Mouse (Mus musculus): ENCODE data around the gene Gm28047. TPM values are rescaled to one million over a fixed set of nuclear protein-coding genes. Genes with fewer than 3 reads are reported as not detected.

The Gm28047 gene
- polyA plus RNA-seq, 1 experiment from 2014 or later: not detected

DNA sequence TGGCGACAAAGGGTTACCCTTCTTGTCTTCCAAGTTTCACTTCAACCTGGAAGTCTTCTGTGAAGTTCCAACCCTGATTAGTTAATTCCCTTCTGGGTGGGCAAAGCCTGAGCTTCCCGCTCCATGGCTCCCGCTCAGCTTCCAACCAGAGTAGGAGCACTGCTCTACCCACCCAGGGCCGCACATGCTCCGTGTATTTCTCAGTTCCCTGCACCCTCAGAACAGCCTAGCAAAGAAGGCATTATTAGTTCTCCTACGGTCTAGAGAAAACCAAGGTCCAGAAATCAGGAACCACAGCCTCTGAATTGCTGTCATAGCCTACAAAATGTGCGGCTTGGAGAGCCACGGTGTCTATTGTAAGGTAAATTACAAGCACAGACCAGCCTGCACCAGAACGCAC is 114.8 kb downstream of the Gm28047 start:
- peaks cover 14 to 23% of the 10 kb centered on the region in 2 experiments for H3K4me1 ChIP-seq (ENCODE audit: control insufficient read depth in 2 of 2, insufficient read depth in 2 of 2, low read length in 2 of 2)
- H3K9ac ChIP-seq (ENCODE audit: low read length): peak overlapping the region; percentile 72
- no peaks in the 10 kb centered on the region for H3K27me3 ChIP-seq (ENCODE audit: control insufficient read depth, insufficient read depth, low read length)
- WGBS: 4% methylated on average over 9 of the region's 9 CpGs
- H3K27ac ChIP-seq (replicated peaks in 1 of 2; ENCODE audit: control insufficient read depth in 1 of 2, insufficient read depth in 1 of 2, low read depth in 2 of 2, low read length in 2 of 2): peak overlapping the region; percentile 73 to 75
- peak; percentile 54; the same call in 1 of the 2 replicates for ATAC-seq (ENCODE audit: insufficient number of reproducible peaks, insufficient read depth, low FRiP score, low read depth)
- peak overlapping the region; percentile 55 to 74 for H3K4me3 ChIP-seq (ENCODE audit: control insufficient read depth in 1 of 2, insufficient read depth in 1 of 2, low read depth in 1 of 2, low read length in 2 of 2)
- peak overlapping the region; percentile 82 for H3K4me2 ChIP-seq (ENCODE audit: low read length)
- peaks cover 5% of the 10 kb centered on the region for H3K36me3 ChIP-seq (ENCODE audit: control insufficient read depth, insufficient read depth, low read length)
- no peaks in the 10 kb centered on the region for H3K9me3 ChIP-seq (ENCODE audit: control insufficient read depth, low read length)

DNA sequence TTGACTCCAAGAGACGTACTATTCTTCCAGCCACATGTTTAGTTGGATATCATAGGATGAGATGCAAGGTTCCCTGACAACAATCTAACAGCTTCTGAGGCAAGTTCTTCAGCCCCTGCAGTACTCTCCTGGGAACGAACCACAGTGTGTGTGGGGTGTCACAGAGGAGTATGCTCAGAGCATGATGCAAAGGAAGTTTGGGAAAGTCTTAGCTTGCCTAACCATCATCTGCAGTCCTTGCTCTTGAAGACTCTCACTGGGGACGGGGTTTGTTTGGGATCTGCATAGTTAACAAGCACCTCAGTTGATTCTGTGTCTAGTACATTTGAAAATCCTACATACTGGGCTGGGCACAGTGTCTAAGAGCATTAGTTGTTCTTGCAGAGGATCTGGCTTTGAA is 116.5 kb downstream of the Gm28047 start:
- no peaks in the 10 kb centered on the region for H3K9me3 ChIP-seq (ENCODE audit: control insufficient read depth, low read length)
- H3K4me3 ChIP-seq (ENCODE audit: control insufficient read depth in 1 of 2, insufficient read depth in 1 of 2, low read depth in 1 of 2, low read length in 2 of 2): no peak overlapping the region
- ATAC-seq (ENCODE audit: insufficient number of reproducible peaks, insufficient read depth, low FRiP score, low read depth): no peak
- no peak overlapping the region for H3K4me2 ChIP-seq (ENCODE audit: low read length)
- H3K27me3 ChIP-seq (ENCODE audit: control insufficient read depth, insufficient read depth, low read length): no peaks in the 10 kb centered on the region
- H3K4me1 ChIP-seq (ENCODE audit: control insufficient read depth in 2 of 2, insufficient read depth in 2 of 2, low read length in 2 of 2): peaks cover 14 to 24% of the 10 kb centered on the region in 2 experiments
- H3K27ac ChIP-seq (replicated peaks in 1 of 2; ENCODE audit: control insufficient read depth in 1 of 2, insufficient read depth in 1 of 2, low read depth in 2 of 2, low read length in 2 of 2): no peak overlapping the region
- no peak overlapping the region for H3K9ac ChIP-seq (ENCODE audit: low read length)
- peaks cover 22% of the 10 kb centered on the region for H3K36me3 ChIP-seq (ENCODE audit: control insufficient read depth, insufficient read depth, low read length)
- WGBS: 83% methylated on average over 3 of the region's 3 CpGs

DNA sequence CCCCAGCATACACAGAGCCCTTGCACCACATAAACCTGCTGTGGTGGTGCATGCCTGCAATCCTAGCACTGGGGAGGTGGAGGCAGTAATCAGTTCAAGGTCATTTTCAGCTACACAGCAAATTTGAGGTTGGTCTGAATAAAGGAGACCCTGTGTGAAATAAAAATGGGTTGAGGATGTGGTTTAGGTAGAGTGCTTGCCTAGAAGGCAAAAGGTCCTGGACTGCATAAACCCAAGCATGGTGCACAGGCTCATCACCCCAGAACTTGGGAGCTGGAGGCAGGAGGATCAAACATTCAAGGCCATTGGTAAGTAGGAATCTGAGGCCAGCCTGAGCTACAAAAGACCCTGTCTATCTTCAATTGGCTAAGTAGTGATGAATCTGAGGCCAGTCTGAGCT is 117.3 kb downstream of the Gm28047 start:
- peaks cover 30% of the 10 kb centered on the region for H3K36me3 ChIP-seq (ENCODE audit: control insufficient read depth, insufficient read depth, low read length)

DNA sequence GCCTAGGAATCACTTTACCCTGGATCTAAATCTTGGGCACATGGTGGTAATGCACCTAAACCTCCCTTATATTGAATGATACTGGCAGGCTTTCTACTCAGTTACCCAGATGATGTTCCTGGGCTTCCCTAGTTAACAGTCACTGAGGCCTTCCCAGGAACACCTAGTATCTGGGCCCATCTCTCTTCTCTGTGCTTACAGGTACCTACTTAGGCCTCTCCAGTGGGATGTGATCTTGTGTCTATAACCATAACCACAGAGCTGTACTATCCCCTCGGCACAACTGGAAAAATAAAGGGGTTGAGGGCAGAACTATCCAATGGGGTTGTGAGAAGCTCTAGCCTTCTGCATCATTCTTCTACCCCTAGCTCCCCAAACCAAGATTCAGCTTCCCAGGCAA is 118.0 kb downstream of the Gm28047 start:
- Histone ChIP-seq H3K9me3 (ENCODE audit: control insufficient read depth, low read length) (no peaks in the 10 kb centered on the region), H3K4me3 (ENCODE audit: control insufficient read depth in 1 of 2, insufficient read depth in 1 of 2, low read depth in 1 of 2, low read length in 2 of 2) (no peak overlapping the region), H3K36me3 (ENCODE audit: control insufficient read depth, insufficient read depth, low read length) (peaks cover 37% of the 10 kb centered on the region), H3K4me1 (ENCODE audit: control insufficient read depth in 2 of 2, insufficient read depth in 2 of 2, low read length in 2 of 2) (peaks cover 14 to 24% of the 10 kb centered on the region in 2 experiments), H3K27ac (replicated peaks in 1 of 2; ENCODE audit: control insufficient read depth in 1 of 2, insufficient read depth in 1 of 2, low read depth in 2 of 2, low read length in 2 of 2) (no peak overlapping the region), H3K9ac (ENCODE audit: low read length) (no peak overlapping the region), H3K27me3 (ENCODE audit: control insufficient read depth, insufficient read depth, low read length) (no peaks in the 10 kb centered on the region), H3K4me2 (ENCODE audit: low read length) (no peak overlapping the region)
- ATAC-seq (ENCODE audit: insufficient number of reproducible peaks, insufficient read depth, low FRiP score, low read depth): no peak
- WGBS: 90% methylated on average over 1 of the region's 1 CpGs

More for the DNA sequence above, 117.3 kb downstream of the Gm28047 start:
- Histone ChIP-seq H3K4me2 (ENCODE audit: low read length) (no peak overlapping the region), H3K4me3 (ENCODE audit: control insufficient read depth in 1 of 2, insufficient read depth in 1 of 2, low read depth in 1 of 2, low read length in 2 of 2) (no peak overlapping the region), H3K9ac (ENCODE audit: low read length) (no peak overlapping the region), H3K4me1 (ENCODE audit: control insufficient read depth in 2 of 2, insufficient read depth in 2 of 2, low read length in 2 of 2) (peaks cover 14 to 24% of the 10 kb centered on the region in 2 experiments), H3K27me3 (ENCODE audit: control insufficient read depth, insufficient read depth, low read length) (no peaks in the 10 kb centered on the region), H3K9me3 (ENCODE audit: control insufficient read depth, low read length) (no peaks in the 10 kb centered on the region), H3K27ac (replicated peaks in 1 of 2; ENCODE audit: control insufficient read depth in 1 of 2, insufficient read depth in 1 of 2, low read depth in 2 of 2, low read length in 2 of 2) (no peak overlapping the region)
- ATAC-seq (ENCODE audit: insufficient number of reproducible peaks, insufficient read depth, low FRiP score, low read depth): no peak

DNA sequence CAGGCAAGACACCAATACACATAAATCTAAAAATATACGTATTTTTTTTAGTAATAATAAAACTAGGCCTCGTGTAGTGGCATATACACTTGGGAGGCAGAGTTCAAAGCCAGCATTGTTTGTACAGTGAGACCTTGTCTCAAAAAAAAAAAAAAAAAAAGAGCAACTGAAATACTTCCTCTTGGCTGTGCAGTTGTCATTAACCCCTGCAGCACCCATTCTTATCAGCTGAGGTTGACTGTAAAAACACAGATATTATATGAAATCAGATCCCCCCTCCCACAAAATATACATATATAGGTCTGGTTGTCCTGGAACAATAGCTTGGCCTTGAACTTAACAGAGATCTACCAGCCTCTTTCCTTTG is 118.4 kb downstream of the Gm28047 start:
- peaks cover 41% of the 10 kb centered on the region for H3K36me3 ChIP-seq (ENCODE audit: control insufficient read depth, insufficient read depth, low read length)
- no peaks in the 10 kb centered on the region for H3K27me3 ChIP-seq (ENCODE audit: control insufficient read depth, insufficient read depth, low read length)
- H3K4me2 ChIP-seq (ENCODE audit: low read length): no peak overlapping the region
- no peak overlapping the region for H3K27ac ChIP-seq (replicated peaks in 1 of 2; ENCODE audit: control insufficient read depth in 1 of 2, insufficient read depth in 1 of 2, low read depth in 2 of 2, low read length in 2 of 2)
- H3K9ac ChIP-seq (ENCODE audit: low read length): no peak overlapping the region
- WGBS: 52% methylated on average over 2 of the region's 2 CpGs
- peaks cover 13 to 20% of the 10 kb centered on the region in 2 experiments for H3K4me1 ChIP-seq (ENCODE audit: control insufficient read depth in 2 of 2, insufficient read depth in 2 of 2, low read length in 2 of 2)
- H3K9me3 ChIP-seq (ENCODE audit: control insufficient read depth, low read length): no peaks in the 10 kb centered on the region
- no peak for ATAC-seq (ENCODE audit: insufficient number of reproducible peaks, insufficient read depth, low FRiP score, low read depth)
- H3K4me3 ChIP-seq (ENCODE audit: control insufficient read depth in 1 of 2, insufficient read depth in 1 of 2, low read depth in 1 of 2, low read length in 2 of 2): no peak overlapping the region

DNA sequence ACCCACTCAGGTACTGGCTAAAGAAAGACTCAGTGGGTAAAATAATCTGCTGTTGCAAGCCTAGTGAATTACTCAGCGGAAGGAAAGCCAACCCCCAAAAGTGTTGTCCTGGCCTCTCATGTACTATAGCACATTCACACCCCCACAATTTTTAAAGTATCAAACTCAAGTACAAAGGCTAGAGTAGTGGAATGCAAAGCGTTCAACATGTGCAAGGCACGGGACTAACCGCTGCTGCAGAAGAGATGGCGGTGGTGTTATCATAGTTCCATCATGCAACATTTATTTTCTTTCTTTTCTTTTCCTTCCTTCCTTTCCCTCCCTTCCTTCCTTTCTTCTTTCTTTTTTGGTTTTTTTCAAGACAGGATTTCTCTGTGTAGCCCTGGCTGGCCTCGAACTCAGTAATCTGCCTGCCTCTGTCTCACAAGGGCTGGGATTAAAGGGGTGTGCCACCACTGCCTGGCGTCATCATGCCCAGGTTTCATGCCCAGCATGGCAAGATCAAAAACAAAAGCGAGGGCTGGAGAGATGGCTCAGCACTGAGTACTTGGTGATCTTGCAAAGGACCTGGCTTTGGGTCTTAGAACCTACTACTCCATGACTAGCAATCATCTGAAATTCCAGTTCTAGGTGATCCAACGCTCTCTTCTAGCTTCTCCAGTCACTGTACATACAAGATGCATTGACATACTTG is 119.0 kb downstream of the Gm28047 start:
- Histone ChIP-seq H3K36me3 (ENCODE audit: control insufficient read depth, insufficient read depth, low read length) (peaks cover 46% of the 10 kb centered on the region), H3K4me1 (ENCODE audit: control insufficient read depth in 2 of 2, insufficient read depth in 2 of 2, low read length in 2 of 2) (peaks cover 10 to 14% of the 10 kb centered on the region in 2 experiments; a peak in 3 of 4 replicates), H3K9ac (ENCODE audit: low read length) (no peak overlapping the region), H3K4me3 (ENCODE audit: control insufficient read depth in 1 of 2, insufficient read depth in 1 of 2, low read depth in 1 of 2, low read length in 2 of 2) (no peak overlapping the region), H3K9me3 (ENCODE audit: control insufficient read depth, low read length) (no peaks in the 10 kb centered on the region), H3K27ac (replicated peaks in 1 of 2; ENCODE audit: control insufficient read depth in 1 of 2, insufficient read depth in 1 of 2, low read depth in 2 of 2, low read length in 2 of 2) (no peak overlapping the region), H3K4me2 (ENCODE audit: low read length) (no peak overlapping the region), H3K27me3 (ENCODE audit: control insufficient read depth, insufficient read depth, low read length) (no peaks in the 10 kb centered on the region)
- no peak for ATAC-seq (ENCODE audit: insufficient number of reproducible peaks, insufficient read depth, low FRiP score, low read depth)
- WGBS: 70% methylated on average over 9 of the region's 9 CpGs

DNA sequence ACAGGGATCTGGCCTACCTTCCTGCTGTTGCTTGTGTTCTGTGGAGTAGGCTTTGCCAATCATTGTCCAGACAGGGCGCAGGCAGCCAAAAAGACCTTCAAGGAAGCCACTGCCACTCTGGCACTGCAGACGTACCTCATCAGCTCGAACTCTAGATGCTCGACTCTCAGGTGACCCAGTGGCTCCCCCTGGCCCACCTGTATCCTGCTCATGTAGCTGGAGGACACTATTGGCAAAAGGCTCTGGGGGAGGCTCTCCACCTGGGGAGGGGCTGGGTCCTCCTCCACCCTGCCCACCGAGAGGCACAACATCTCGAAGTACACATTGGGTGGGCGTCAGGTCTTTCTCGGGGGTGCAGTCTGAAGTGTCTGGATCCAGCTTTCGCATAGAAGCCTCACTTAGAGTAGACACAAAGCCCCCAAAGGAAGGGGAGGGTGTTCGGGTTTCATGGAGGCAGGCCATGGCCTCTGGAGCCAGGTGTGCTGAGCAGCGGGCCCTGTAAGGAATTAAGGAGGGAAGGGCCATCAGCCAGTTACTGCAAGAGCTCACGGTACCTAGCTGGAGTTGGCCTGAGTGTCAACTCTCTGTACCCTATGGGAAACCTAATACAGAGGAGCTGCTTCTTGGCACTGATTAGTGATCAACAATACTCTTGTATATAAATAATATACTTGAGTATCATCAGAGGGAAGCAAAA is 119.6 kb downstream of the Gm28047 start:
- H3K9ac ChIP-seq (ENCODE audit: low read length): no peak overlapping the region
- WGBS: 69% methylated on average over 12 of the region's 12 CpGs
- H3K9me3 ChIP-seq (ENCODE audit: control insufficient read depth, low read length): no peaks in the 10 kb centered on the region
- H3K36me3 ChIP-seq (ENCODE audit: control insufficient read depth, insufficient read depth, low read length): peaks cover 53% of the 10 kb centered on the region
- H3K4me1 ChIP-seq (ENCODE audit: control insufficient read depth in 2 of 2, insufficient read depth in 2 of 2, low read length in 2 of 2): peaks cover 9 to 12% of the 10 kb centered on the region in 2 experiments; a peak in 3 of 4 replicates
- H3K27me3 ChIP-seq (ENCODE audit: control insufficient read depth, insufficient read depth, low read length): no peaks in the 10 kb centered on the region
- ATAC-seq (ENCODE audit: insufficient number of reproducible peaks, insufficient read depth, low FRiP score, low read depth): no peak
- 0 out of 4 replicates have a peak overlapping the region, but pooled peaks of 1 of the 2 experiments have one; percentile 28 for H3K27ac ChIP-seq (replicated peaks in 1 of 2; ENCODE audit: control insufficient read depth in 1 of 2, insufficient read depth in 1 of 2, low read depth in 2 of 2, low read length in 2 of 2)
- H3K4me2 ChIP-seq (ENCODE audit: low read length): no peak overlapping the region
- no peak overlapping the region for H3K4me3 ChIP-seq (ENCODE audit: control insufficient read depth in 1 of 2, insufficient read depth in 1 of 2, low read depth in 1 of 2, low read length in 2 of 2)

Measured in heart, embryonic 14.5 days (tissue).